Mouse (Mus musculus): Measurements from ENCODE around the gene Serhl. TPM values are rescaled to one million over a fixed set of nuclear protein-coding genes. Genes with fewer than 3 reads are reported as not detected.

The Serhl gene
- total RNA-seq, 4 experiments from 2014 or later = 19.2 to 30.2 (median 25.4) TPM

- no peak for DNase-seq (ENCODE audit: low spot score in 2 of 2)
Observed at GRCm38 (mm10) chr15:83084022-83084640, 5.2 kb upstream of the Serhl start.

DNA sequence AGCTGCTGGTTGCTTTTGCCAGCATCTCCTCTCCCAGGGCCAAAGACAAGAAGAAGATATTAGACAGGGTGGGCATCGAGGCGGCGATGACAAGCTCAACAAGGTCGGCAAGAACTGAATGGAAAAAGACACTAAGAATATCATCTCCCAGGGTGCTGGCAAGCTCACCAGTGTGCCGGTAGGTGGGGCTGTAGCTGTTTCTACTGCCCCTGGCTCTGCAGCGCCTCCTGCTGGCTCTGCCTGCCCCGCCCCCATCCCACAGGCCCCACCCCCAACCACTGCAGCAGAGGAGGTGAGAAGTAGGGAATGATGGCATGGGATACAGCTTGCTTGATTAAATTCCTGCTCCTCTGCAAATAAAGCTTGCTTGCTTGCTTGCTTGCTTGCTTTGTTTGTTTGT, 3.4 kb upstream of the Serhl start:
- DNase-seq (ENCODE audit: low spot score in 2 of 2) = peak; percentile 25 to 34

- no peak for DNase-seq (ENCODE audit: low spot score in 2 of 2)
Observed at GRCm38 (mm10) chr15:83086636-83087328, 2.5 kb upstream of the Serhl start.

DNA sequence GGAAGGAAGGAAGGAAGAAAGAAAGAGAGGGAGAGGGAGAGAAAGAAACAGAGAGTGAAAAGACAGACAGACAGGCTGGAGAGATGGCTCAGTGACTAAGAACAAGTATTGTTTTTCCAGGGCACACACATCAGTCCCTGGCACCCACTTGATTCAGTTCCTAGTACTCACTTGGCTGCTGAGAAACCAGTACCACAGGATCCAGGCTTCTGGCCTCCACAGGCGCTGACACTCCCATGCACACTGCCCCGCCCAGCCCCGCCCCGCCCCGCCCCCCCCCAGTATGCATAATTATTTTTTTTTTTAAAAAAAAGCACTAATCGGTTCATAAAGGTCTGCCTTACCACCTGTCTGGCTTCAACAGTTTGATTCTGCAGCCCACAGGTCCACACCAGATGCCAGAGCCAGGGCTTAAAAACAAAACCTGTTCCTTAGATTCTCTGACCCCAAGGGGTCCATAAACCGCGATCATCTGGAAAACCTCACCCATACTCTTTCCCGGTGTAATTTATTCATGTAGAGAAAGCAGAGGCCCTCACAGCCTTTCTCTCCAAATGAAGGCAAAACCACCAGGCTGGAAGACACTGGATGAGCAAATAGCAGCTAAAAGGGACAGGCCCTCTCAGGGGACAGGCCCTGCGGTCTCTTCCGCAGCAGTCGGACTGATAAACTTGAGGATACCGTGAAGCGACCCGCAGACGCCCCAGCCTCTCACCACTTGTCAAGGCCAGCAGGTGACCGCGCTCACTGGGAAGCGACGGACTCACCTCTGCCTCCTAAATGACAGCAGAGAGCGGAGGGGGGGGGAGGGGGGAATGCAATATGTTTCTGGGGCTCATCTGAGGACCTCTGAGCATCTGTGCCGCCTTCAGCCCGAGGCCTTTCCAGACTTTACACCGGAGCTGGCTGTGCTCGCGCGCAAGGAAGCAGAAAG, 544 bp upstream of the Serhl start:
- no peak for DNase-seq (ENCODE audit: low spot score in 2 of 2)

DNA sequence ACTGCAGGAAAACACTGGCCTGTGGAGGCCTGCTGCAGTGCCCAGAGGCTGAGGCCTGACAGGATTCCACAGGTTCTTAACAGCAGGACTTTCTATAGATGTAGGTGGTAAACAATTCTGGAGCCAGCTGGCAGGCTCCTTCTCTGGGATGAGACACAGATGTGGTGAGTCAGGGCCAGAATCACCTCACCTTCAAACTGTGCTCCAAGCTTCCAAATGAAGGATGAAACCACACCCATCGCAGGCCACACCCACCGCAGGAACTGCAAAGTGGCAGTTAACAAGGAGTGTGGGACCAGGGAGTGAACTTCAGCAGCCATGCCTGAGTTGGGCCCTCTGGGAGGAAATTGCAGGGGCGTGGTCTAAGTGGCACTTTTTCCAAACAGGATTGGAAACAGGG, 1.6 kb downstream of the Serhl start:
- no peak for DNase-seq (ENCODE audit: low spot score in 2 of 2)

DNA sequence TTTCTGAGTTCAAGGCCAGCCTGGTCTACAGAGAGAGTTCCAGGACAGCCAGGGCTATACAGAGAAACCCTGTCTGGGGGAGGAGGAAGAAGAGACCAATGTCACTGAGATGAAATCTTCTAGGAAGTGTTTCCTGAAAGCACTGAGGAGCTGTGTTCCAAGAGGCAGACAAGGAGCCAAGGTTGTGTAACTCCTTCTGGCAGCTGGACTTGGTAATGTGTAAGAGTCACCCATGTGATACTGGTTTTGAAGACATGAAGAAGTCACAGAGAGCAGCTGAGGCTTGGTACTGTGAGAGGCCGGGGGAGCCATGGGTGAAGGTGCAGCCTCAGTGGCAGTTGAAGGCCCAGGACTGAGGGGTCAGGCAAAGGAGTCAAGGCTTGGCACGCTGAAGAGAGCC, 4.4 kb downstream of the Serhl start:
- DNase-seq (ENCODE audit: low spot score in 2 of 2) = peak; percentile 46 to 48

DNA sequence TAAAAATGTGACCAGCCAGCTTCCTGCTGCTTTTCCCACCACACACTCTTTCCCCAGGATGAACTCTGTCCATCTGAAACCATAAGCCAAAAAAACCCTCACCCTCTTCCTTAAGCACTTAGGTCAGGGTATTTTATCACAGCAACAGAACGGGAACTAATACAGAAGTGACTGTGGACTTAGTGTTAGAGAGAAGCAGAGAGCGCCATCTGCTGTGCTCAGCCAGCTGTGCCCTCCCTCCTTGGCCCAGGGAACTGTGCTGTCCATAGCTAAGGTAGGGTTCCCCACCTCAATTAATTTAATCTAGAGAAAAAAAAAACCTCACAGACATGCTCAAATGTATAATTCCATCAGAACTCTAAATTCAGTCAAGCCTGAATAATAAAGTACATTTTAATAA, 6.6 kb downstream of the Serhl start:
- DNase-seq (ENCODE audit: low spot score in 2 of 2) = no peak

- DNase-seq (ENCODE audit: low spot score in 2 of 2) = peak; percentile 86 to 91
Observed at GRCm38 (mm10) chr15:83099533-83100331, 10.4 kb downstream of the Serhl start.

GRCm38 (mm10) chr15:83100332-83100662, 11.0 kb downstream of the Serhl start:
- no peak for DNase-seq (ENCODE audit: low spot score in 2 of 2)

DNA sequence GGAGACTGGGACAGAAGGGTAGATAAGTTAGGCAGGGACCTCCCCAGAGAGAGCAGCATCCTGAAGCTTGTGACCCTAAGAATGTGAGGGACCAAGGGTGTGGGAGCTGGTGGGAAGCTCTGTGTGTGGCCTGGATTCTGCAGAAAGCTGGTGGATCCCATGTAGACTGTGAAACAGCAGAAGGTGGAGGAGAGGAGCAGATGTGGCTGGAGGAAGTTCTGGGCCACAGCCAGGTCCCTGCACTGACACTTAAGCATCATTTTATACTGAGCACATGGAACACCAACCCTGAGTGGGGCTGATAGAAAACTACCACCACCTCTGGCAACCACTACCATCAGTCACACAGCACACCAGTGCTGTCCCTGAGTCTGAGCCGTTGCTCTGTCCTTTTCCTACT, 13.8 kb downstream of the Serhl start:
- no peak for DNase-seq (ENCODE audit: low spot score in 2 of 2)

DNA sequence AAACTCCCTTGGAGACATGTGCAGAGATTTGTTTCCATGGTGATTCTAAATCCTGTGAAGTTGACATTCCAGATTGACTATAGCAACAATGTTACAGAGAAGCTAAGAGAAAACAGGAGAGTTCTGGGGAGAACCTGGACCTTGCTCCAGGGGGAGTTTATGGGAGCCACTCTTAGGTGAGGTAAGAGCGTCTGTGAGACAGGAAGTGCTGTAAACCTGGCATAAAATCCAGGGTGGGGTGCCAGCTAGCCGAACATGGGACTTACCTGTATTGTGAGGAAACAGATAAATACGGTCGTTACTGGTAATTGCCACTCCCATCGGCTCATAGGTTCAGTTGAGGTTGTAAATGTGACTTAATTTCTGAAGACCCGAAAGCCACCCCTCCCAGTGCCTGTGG, 17.1 kb downstream of the Serhl start:
- DNase-seq (ENCODE audit: low spot score in 2 of 2) = no peak

GRCm38 (mm10) chr15:83107814-83108213, 18.5 kb downstream of the Serhl start:
- DNase-seq (ENCODE audit: low spot score in 2 of 2) = no peak

DNA sequence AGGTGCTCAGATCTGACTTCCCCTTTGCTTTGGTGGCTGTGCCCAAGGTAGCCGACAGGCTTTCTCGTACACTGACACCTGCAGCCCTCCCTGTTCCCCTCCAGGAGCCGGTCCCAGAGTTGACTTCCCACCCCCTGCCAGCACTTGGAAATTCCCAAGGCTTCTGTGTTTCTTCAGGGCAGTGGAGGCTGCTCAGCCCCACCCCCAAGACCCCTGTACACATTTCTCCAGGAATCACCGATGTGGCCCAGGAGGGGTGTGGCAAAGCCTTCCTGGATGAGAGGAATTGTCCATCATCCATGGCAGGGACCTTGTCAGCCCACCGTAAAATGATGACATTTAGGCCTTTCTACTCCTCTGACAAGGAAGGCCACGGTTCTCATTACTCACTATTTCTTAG, 22.0 kb downstream of the Serhl start:
- DNase-seq (ENCODE audit: low spot score in 2 of 2) = no peak

GRCm38 (mm10) chr15:83111874-83112273, 22.6 kb downstream of the Serhl start:
- no peak for DNase-seq (ENCODE audit: low spot score in 2 of 2)

DNA sequence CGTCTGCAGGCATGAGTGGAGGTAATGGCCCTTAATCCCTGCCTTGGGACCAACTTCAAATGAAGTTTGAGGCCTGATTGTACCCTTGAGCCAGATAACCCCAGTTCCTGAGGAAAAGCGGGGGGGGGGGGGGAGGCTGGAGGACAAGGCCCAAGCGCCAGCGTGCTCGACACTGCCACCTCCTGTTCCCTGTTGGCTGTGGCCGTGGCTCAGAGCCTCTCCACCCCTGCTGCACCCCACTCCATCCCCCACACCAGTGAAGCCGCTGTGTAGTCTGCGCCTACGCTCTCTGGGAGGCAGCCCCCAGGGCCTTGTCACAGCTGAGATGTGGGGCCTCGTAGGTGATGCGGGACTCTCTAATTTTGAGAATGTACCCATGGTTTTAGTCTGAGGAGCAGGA, 23.6 kb downstream of the Serhl start:
- peak; percentile 40 to 49 for DNase-seq (ENCODE audit: low spot score in 2 of 2)

DNA sequence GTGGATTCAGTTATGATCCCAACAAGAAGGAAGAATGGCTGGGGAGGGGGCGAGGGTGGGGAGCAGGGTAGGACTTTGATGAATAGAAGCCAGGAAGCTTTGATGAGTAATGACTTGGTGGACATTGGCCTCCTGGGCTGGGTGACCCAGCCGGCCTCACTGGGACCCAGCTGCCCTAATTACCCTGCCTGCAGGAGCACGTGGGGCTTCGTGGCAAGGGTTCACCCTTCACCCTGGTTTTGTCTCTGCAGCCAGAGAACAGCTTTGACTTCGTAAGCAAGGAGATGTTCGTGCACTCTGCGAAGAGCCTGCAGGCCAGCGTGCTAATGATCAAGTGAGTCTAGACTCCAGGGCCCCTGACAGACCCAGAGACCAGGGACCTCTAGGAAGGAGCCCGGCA, 24.8 kb downstream of the Serhl start:
- DNase-seq (ENCODE audit: low spot score in 2 of 2) = no peak

- DNase-seq (ENCODE audit: low spot score in 2 of 2) = no peak
Observed at GRCm38 (mm10) chr15:83115071-83115470, 25.8 kb downstream of the Serhl start.

- DNase-seq (ENCODE audit: low spot score in 2 of 2) = no peak
Observed at GRCm38 (mm10) chr15:83118360-83118759, 29.1 kb downstream of the Serhl start.

GRCm38 (mm10) chr15:83121709-83122565, 32.6 kb downstream of the Serhl start:
- no peak for DNase-seq (ENCODE audit: low spot score in 2 of 2)

- peak; percentile 86 to 87 for DNase-seq (ENCODE audit: low spot score in 2 of 2)
Observed at GRCm38 (mm10) chr15:83122566-83123145, 33.4 kb downstream of the Serhl start, which contains the start of gene Rrp7a. Gene Rrp7a (minus strand): TSS chr15:83122801.
